Mouse (Mus musculus) spleen, adult 2 months (tissue): ENCODE measurements at regions not wholly inside any gene's neighbourhood (a gene's known extent, or its start where the extent isn't known, plus 50 kb on each side); places are given as distances from the start of the nearest gene placed in this dataset.

Experiments
- CTCF ChIP-seq: fragments of 200-500 bp; IDR thresholded peaks from 2 replicates; pipeline ENCODE4 v1.5.1; 2011; ENCODE audit warnings: mild to moderate bottlenecking, inconsistent platforms; ENCODE audit not compliant: insufficient read depth, insufficient read length, insufficient replicate concordance; ENCODE audit errors: extremely low read depth
- POLR2A ChIP-seq: fragments of 200-500 bp; IDR thresholded peaks from 2 replicates; pipeline ENCODE4 v1.6.1; 2011; ENCODE audit warnings: low read depth, low read length, inconsistent platforms

GRCm38 (mm10) chr3:9888051-9888450, 199.9 kb upstream of the Gm9833 start:
- no peak for TF ChIP-seq CTCF
- TF ChIP-seq POLR2A, result no peak
